Mouse (Mus musculus): ENCODE measurements around the gene Sox6. TPM values are rescaled to one million over a fixed set of nuclear protein-coding genes. Genes with fewer than 3 reads are reported as not detected.

The Sox6 gene
- total RNA-seq, 1 experiment from 2014 or later, result not detected

- no peak for ATAC-seq (replicated peaks; ENCODE audit: insufficient number of reproducible peaks, low FRiP score, low TSS enrichment, poor library complexity, severe bottlenecking)
Measured at GRCm38 (mm10) chr7:115721624-115722540, 316.7 kb downstream of the Sox6 start.

DNA sequence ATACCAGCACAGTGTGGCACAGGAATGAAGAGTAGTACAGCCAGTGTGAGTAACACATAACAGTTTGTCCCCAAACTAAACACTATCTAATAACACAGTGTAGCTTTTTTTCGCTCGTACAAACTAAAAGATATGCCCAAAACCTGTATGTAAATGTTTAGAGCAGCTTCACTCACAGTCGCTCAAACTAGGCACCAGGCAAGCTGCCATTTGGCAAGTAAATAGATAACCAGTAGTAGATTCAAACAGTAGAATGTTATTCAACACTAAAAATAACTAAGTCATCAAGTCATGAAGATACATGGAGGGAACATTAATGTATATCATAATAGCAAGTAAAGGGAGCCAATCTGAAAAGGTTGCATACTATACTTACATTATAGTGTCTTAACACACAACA, 318.8 kb downstream of the Sox6 start:
- ATAC-seq (replicated peaks; ENCODE audit: insufficient number of reproducible peaks, low FRiP score, low TSS enrichment, poor library complexity, severe bottlenecking), result no peak

- no peak for ATAC-seq (replicated peaks; ENCODE audit: insufficient number of reproducible peaks, low FRiP score, low TSS enrichment, poor library complexity, severe bottlenecking)
Measured at GRCm38 (mm10) chr7:115706141-115706540, 332.5 kb downstream of the Sox6 start.

- ATAC-seq (replicated peaks; ENCODE audit: insufficient number of reproducible peaks, low FRiP score, low TSS enrichment, poor library complexity, severe bottlenecking), result no peak
Measured at GRCm38 (mm10) chr7:115698105-115698504, 340.5 kb downstream of the Sox6 start.

DNA sequence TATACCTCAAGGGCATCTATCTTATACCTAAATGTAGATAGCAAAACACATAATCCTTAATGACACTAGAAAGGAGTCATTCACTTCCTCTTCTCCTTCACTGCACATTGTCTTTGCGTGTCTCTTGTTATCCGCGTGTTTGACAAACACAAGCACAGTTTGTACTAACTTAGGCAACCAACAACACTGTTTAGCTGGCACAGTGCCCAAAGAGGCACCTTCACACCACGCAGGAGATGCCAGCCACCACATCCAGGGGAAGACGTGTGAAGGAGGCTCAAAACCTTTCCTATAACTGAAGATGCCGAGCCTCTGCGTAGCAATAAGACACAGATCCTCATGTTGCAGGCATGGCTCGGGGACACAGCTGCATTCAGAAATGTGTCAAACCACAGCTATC, 345.4 kb downstream of the Sox6 start:
- no peak for ATAC-seq (replicated peaks; ENCODE audit: insufficient number of reproducible peaks, low FRiP score, low TSS enrichment, poor library complexity, severe bottlenecking)

DNA sequence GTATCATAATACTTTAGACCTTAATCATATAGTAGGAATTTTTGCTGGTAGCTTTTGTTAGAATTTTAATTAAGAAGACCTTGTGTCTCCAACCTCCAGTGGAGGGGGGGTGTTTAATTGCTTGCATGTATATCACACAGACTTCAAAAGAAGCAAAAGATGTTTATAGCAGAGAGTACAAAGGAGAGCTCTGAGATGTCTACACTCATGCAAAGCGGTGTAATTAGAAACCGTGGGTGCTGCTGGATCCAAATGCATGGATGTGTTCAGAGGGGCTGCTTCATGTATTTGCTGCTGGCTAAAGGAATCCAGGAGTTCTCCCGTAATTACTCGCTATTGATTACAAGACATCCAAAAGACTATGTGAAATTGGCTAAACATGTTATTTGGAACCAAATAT, 347.5 kb downstream of the Sox6 start:
- ATAC-seq (replicated peaks; ENCODE audit: insufficient number of reproducible peaks, low FRiP score, low TSS enrichment, poor library complexity, severe bottlenecking), result no peak

GRCm38 (mm10) chr7:115686687-115687086, 351.9 kb downstream of the Sox6 start:
- ATAC-seq (replicated peaks; ENCODE audit: insufficient number of reproducible peaks, low FRiP score, low TSS enrichment, poor library complexity, severe bottlenecking), result no peak

- no peak for ATAC-seq (replicated peaks; ENCODE audit: insufficient number of reproducible peaks, low FRiP score, low TSS enrichment, poor library complexity, severe bottlenecking)
Measured at GRCm38 (mm10) chr7:115684142-115684541, 354.5 kb downstream of the Sox6 start.

DNA sequence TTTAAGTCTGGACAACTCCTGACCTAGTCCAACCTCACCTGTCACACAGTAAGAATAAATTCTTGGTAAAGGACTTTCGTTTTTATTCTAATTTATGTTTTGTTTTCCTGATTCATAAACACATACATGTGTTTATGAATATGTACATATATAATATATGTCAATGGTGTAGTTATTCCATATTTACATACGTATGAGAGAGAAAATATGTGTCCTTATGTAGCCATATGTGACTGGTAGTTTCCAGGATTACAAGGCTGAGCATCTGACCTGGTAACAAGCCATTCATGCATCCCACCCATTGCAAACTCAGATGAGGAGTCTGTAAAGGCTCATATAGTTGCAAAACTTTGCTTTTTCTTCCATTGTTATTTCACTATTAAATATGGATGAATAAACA, 366.8 kb downstream of the Sox6 start:
- ATAC-seq (replicated peaks; ENCODE audit: insufficient number of reproducible peaks, low FRiP score, low TSS enrichment, poor library complexity, severe bottlenecking), result no peak

DNA sequence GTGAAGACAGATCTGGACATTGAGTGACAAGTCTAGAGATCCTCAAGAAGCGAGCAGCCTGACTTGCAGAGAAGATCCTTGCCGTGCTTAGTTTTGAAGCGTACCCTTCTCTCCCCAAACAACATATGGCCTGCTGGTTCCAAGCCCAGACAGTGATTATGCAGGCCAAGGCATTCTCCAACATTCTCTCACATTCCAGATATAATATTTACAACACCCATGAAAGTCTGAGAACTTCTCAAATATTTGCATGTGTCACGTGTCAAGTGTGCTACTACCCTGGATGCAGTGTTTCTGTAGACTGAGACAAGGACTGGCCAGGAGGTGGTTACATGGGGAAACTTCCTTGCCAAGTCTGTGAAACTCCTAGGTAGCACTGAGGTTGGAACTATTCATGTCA, 367.3 kb downstream of the Sox6 start:
- ATAC-seq (replicated peaks; ENCODE audit: insufficient number of reproducible peaks, low FRiP score, low TSS enrichment, poor library complexity, severe bottlenecking), result no peak

DNA sequence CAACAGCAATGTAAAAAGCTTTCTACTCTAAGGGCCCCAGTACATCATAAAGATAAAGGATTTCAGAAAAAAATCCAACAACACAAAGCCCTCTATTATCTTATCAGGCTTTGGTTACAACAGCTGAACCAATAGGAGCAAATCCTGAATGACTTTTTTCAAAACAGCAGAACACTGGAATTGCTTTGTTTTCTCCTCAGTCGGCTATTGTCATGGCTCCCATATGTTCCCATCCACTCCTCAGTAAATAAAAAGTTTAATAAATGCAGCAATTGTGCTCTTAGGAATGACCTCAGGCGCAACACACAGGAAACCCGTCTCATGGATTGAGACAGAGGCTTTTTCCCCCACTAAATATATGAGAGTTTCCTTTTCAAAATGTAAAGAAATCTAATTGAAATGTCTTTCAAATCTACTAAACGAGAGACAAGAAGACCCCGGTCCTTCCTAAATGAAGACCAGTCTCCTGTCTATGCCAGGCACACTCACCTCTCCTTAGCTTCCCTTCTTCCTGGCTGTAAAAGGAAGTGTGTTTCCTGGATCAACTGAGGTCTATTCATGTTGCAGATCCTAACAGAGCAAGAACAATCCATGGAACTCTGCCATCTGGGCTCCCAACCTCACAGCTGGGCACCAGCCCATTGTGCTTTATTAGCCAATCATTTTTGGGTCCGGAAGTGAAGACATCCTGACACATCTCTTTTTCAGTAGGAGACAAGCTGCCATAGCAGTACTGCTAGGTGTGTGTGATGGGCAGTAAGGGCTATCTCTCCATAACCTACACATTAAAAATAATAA, 369.2 kb downstream of the Sox6 start:
- no peak for ATAC-seq (replicated peaks; ENCODE audit: insufficient number of reproducible peaks, low FRiP score, low TSS enrichment, poor library complexity, severe bottlenecking)

GRCm38 (mm10) chr7:115666686-115667382, 371.8 kb downstream of the Sox6 start:
- no peak for ATAC-seq (replicated peaks; ENCODE audit: insufficient number of reproducible peaks, low FRiP score, low TSS enrichment, poor library complexity, severe bottlenecking)

DNA sequence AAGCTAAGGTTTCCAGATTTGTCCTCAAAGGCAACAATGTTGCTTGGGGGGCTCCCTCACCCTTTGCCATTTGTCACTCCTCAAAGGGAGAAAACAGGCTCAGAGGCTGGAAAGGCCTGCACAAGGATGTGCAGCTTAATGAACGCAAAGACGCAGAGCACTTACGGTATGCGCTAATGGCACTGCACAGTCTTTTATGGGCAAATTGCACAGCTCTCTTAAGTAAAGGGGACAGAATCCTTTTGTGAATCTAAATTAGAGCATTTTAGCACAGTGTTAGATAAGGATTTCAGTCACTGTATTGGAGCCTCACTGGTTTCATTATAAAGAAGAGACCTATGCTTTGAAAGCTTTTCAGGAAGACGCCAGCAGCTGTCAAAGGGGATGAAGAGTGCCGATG, 375.2 kb downstream of the Sox6 start:
- no peak for ATAC-seq (replicated peaks; ENCODE audit: insufficient number of reproducible peaks, low FRiP score, low TSS enrichment, poor library complexity, severe bottlenecking)

GRCm38 (mm10) chr7:115662121-115662520, 376.5 kb downstream of the Sox6 start:
- no peak for ATAC-seq (replicated peaks; ENCODE audit: insufficient number of reproducible peaks, low FRiP score, low TSS enrichment, poor library complexity, severe bottlenecking)

DNA sequence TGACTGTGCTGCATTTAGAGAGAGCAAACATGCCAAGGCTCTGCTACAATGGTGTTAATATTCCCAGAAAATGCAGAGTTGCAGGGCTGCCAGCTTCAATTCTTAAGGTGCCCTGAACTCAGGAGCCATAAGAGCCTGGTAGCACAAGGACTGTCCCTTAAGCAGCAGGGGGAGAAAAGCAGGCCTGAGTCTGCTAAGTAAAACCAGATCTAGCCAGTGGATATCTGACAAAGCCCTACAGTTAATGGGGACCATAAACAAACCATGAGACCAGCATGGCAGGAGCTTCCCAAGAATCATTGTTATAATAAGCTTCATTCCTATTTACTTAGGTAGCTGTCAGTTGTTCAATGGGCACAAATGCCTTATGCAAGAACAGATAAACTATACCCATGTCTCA, 391.9 kb downstream of the Sox6 start:
- ATAC-seq (replicated peaks; ENCODE audit: insufficient number of reproducible peaks, low FRiP score, low TSS enrichment, poor library complexity, severe bottlenecking), result no peak

GRCm38 (mm10) chr7:115645971-115646447, 392.6 kb downstream of the Sox6 start:
- ATAC-seq (replicated peaks; ENCODE audit: insufficient number of reproducible peaks, low FRiP score, low TSS enrichment, poor library complexity, severe bottlenecking), result no peak

GRCm38 (mm10) chr7:115645272-115645970, 393.2 kb downstream of the Sox6 start:
- ATAC-seq (replicated peaks; ENCODE audit: insufficient number of reproducible peaks, low FRiP score, low TSS enrichment, poor library complexity, severe bottlenecking), result no peak

GRCm38 (mm10) chr7:115630691-115631090, 407.9 kb downstream of the Sox6 start:
- ATAC-seq (replicated peaks; ENCODE audit: insufficient number of reproducible peaks, low FRiP score, low TSS enrichment, poor library complexity, severe bottlenecking), result no peak

DNA sequence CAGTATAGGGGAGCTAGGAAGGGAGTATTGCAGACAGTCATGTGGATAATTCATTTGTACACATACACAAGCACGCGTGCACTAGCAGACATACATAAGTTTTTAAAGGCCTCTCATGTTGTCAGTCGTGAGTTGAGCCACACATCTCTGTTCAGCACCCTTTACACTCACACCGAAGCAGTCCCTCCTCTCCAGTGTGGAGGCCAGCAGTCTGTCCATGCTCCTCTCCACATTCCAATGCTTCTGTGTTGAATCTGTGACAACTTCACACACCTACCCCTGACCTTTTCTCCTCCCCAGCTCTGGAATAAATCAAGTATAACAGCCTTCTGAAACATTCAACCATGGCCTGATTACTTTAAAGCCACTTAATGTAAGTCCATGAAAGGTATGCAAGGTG, 408.3 kb downstream of the Sox6 start:
- no peak for ATAC-seq (replicated peaks; ENCODE audit: insufficient number of reproducible peaks, low FRiP score, low TSS enrichment, poor library complexity, severe bottlenecking)

Data from monocyte, adult 5-6 weeks (primary cell).